Mouse (Mus musculus) CH12.LX (cell line): Measurements from ENCODE around the gene Celf2. TPM values are rescaled to one million over a fixed set of nuclear protein-coding genes. Genes with fewer than 3 reads are reported as not detected.

Source experiments
- DNase-seq: peaks from one replicate; pipeline ENCODE4 v3.0.0-alpha.2; 2013; ENCODE audit errors: extremely low read depth
- H3K27ac ChIP-seq: 2 replicates; pipeline ENCODE4 v1.5.1; 2012; ENCODE audit warnings: low read depth, mild to moderate bottlenecking, control low read depth, moderate library complexity; ENCODE audit not compliant: insufficient read depth
- H3K27me3 ChIP-seq: replicated peaks from 2 replicates; pipeline ENCODE3; 2012; ENCODE audit warnings: inconsistent platforms
- H3K36me3 ChIP-seq, 2 experiments: replicated peaks in 1 of 2; 2 replicates each; pipeline versions ENCODE3 to v1.6.1; 2012; ENCODE audit warnings: inconsistent platforms in 1 of 2, low read length in 1 of 2, mild to moderate bottlenecking in 1 of 2, mixed read lengths in 1 of 2, moderate library complexity in 1 of 2; ENCODE audit not compliant: control insufficient read depth in 1 of 2, insufficient read depth in 1 of 2
- H3K4me1 ChIP-seq, 2 experiments: 2 replicates each; pipeline ENCODE4 v1.6.1; 2012; ENCODE audit warnings: inconsistent platforms in 1 of 2, moderate library complexity in 1 of 2; ENCODE audit not compliant: insufficient read depth in 2 of 2, control insufficient read depth in 1 of 2
- H3K4me2 ChIP-seq: 2 replicates; pipeline ENCODE4 v1.6.1; 2012; ENCODE audit warnings: low read depth, mild to moderate bottlenecking, control low read depth; ENCODE audit not compliant: poor library complexity, insufficient read depth, severe bottlenecking
- H3K4me3 ChIP-seq, 3 experiments: fragments of 150-350 bp in 1 of 3; sonication (generic) in 1 of 3; replicated peaks in 1 of 3; 2 replicates each; pipeline versions ENCODE3 to v1.5.1; 2011 to 2012; ENCODE audit warnings: low read depth in 2 of 3, low read length in 2 of 3, mild to moderate bottlenecking in 2 of 3, moderate library complexity in 2 of 3, control low read depth in 1 of 3, improper control_type of control experiment in 1 of 3, inconsistent platforms in 1 of 3, mixed read lengths in 1 of 3; ENCODE audit not compliant: poor library complexity in 1 of 3
- H3K79me2 ChIP-seq: replicated peaks from 2 replicates; pipeline ENCODE4 v1.6.1; 2012; ENCODE audit warnings: mild to moderate bottlenecking, moderate library complexity; ENCODE audit not compliant: control insufficient read depth, poor library complexity, insufficient read depth, severe bottlenecking; ENCODE audit errors: extremely low read depth
- H3K9ac ChIP-seq: 2 replicates; pipeline ENCODE4 v1.6.1; 2012; ENCODE audit warnings: low read depth, mild to moderate bottlenecking, control low read depth, moderate library complexity; ENCODE audit not compliant: insufficient read depth
- H3K9me3 ChIP-seq: replicated peaks from 2 replicates; pipeline ENCODE3; 2012; ENCODE audit warnings: low read length, inconsistent platforms, mixed read lengths
- BHLHE40 ChIP-seq: IDR thresholded peaks from 2 replicates; pipeline ENCODE4 v1.6.1; 2011; ENCODE audit warnings: mild to moderate bottlenecking, low read depth, low read length, improper control_type of control experiment
- CHD1 ChIP-seq: IDR thresholded peaks from 2 replicates; pipeline ENCODE4 v1.6.1; 2012; ENCODE audit warnings: low read depth, low read length, improper control_type of control experiment, inconsistent platforms
- CHD2 ChIP-seq: IDR thresholded peaks from 2 replicates; pipeline ENCODE4 v1.6.1; 2011; ENCODE audit warnings: low read length, improper control_type of control experiment
- CTCF ChIP-seq, 2 experiments: IDR thresholded peaks in 1 of 2; conservative IDR thresholded peaks in 1 of 2; 2 replicates each; pipeline ENCODE4 v1.5.1; 2011 to 2012; ENCODE audit warnings: low read depth in 2 of 2, low read length in 2 of 2, improper control_type of control experiment in 1 of 2, inconsistent platforms in 1 of 2, mild to moderate bottlenecking in 1 of 2, moderate library complexity in 1 of 2
- IRF4 ChIP-seq: IDR thresholded peaks from 2 replicates; pipeline ENCODE4 v1.6.1; 2014; ENCODE audit warnings: low read depth, mild to moderate bottlenecking, inconsistent platforms, low read length, improper control_type of control experiment
- JUND ChIP-seq: conservative IDR thresholded peaks from 2 replicates; pipeline ENCODE4 v1.6.1; 2011; ENCODE audit warnings: low read depth, low read length, improper control_type of control experiment
- KAT2A ChIP-seq: IDR thresholded peaks from 2 replicates; pipeline ENCODE4 v1.6.1; 2012; ENCODE audit warnings: low read length, improper control_type of control experiment, inconsistent platforms; ENCODE audit not compliant: insufficient replicate concordance
- MAFK ChIP-seq: IDR thresholded peaks from 2 replicates; pipeline ENCODE4 v1.6.1; 2011; ENCODE audit warnings: low read length, improper control_type of control experiment; ENCODE audit not compliant: insufficient replicate concordance
- MAZ ChIP-seq: IDR thresholded peaks from 2 replicates; pipeline ENCODE4 v1.6.1; 2012; ENCODE audit warnings: low read depth, mild to moderate bottlenecking, inconsistent platforms, low read length, improper control_type of control experiment, moderate library complexity
- MXI1 ChIP-seq: IDR thresholded peaks from 2 replicates; pipeline ENCODE4 v1.6.1; 2011; ENCODE audit warnings: mild to moderate bottlenecking, low read depth, low read length, improper control_type of control experiment
- NELFE ChIP-seq: IDR thresholded peaks from 2 replicates; pipeline ENCODE4 v1.6.1; 2011; ENCODE audit warnings: low read depth, low read length, improper control_type of control experiment
- PAX5 ChIP-seq: IDR thresholded peaks from 2 replicates; pipeline ENCODE4 v1.6.1; 2012; ENCODE audit warnings: low read length, inconsistent platforms, mixed read lengths
- POLR2A ChIP-seq: IDR thresholded peaks from 2 replicates; pipeline ENCODE4 v1.6.1; 2011; ENCODE audit warnings: low read depth, mild to moderate bottlenecking, improper control_type of control experiment, low read length
- POLR2AphosphoS2 ChIP-seq: IDR thresholded peaks from 2 replicates; pipeline ENCODE4 v1.6.1; 2011; ENCODE audit warnings: low read depth, low read length, improper control_type of control experiment
- RAD21 ChIP-seq: IDR thresholded peaks from 2 replicates; pipeline ENCODE4 v1.6.1; 2011; ENCODE audit warnings: low read depth, mild to moderate bottlenecking, low read length, improper control_type of control experiment, moderate library complexity
- RCOR1 ChIP-seq: conservative IDR thresholded peaks from 2 replicates; pipeline ENCODE4 v1.6.1; 2012; ENCODE audit warnings: low read depth, mild to moderate bottlenecking, inconsistent platforms, low read length, improper control_type of control experiment
- SIN3A ChIP-seq: IDR thresholded peaks from 2 replicates; pipeline ENCODE4 v1.6.1; 2012; ENCODE audit warnings: low read length, improper control_type of control experiment, inconsistent platforms
- SMC3 ChIP-seq: IDR thresholded peaks from 2 replicates; pipeline ENCODE4 v1.6.1; 2011; ENCODE audit warnings: low read depth, low read length, improper control_type of control experiment
- TCF12 ChIP-seq: IDR thresholded peaks from 2 replicates; pipeline ENCODE4 v1.6.1; 2014; ENCODE audit warnings: low read depth, mild to moderate bottlenecking, inconsistent platforms, low read length, improper control_type of control experiment
- UBTF ChIP-seq: IDR thresholded peaks from 2 replicates; pipeline ENCODE4 v1.6.1; 2012; ENCODE audit warnings: low read depth, mild to moderate bottlenecking, inconsistent platforms, low read length, improper control_type of control experiment, moderate library complexity
- USF1 ChIP-seq: IDR thresholded peaks from 2 replicates; pipeline ENCODE4 v1.6.1; 2014; ENCODE audit warnings: low read depth, mild to moderate bottlenecking, inconsistent platforms, low read length, improper control_type of control experiment
- ZKSCAN1 ChIP-seq: IDR thresholded peaks from 2 replicates; pipeline ENCODE4 v1.6.1; 2012; ENCODE audit warnings: low read depth, inconsistent platforms, low read length, improper control_type of control experiment, borderline replicate concordance
- ZMIZ1 ChIP-seq: IDR thresholded peaks from 2 replicates; pipeline ENCODE4 v1.6.1; 2012; ENCODE audit warnings: low read depth, mild to moderate bottlenecking, inconsistent platforms, low read length, improper control_type of control experiment
- ZNF384 ChIP-seq: IDR thresholded peaks from 2 replicates; pipeline ENCODE4 v1.6.1; 2012; ENCODE audit warnings: low read depth, low read length, improper control_type of control experiment, inconsistent platforms
- dilution Hi-C: fragments of 300-500 bp; cut with MboI; formaldehyde crosslinking; loops from 2 replicates; pipeline ENCODE4 v1.14.3; 2020; ENCODE audit warnings: low sequenced_read_pairs; ENCODE audit not compliant: extremely low pct_unique_long_range_greater_than_20kb, extremely low pct_ligation_motif_present
- in situ Hi-C: fragments of 300-500 bp; cut with MboI; formaldehyde crosslinking; loops from 3 replicates; pipeline ENCODE4 v1.14.3; 2019; ENCODE audit warnings: low sequenced_read_pairs, low pct_ligation_motif_present, low pct_unique_long_range_greater_than_20kb, mixed read lengths
- polyA plus RNA-seq: library from polyadenylated mRNA; unstranded; fragments of >175 nt; gene quantifications from 2 replicates; pipeline ENCODE4 v1.2.1, GENCODE M21; 2012; ENCODE audit warnings: low read depth; ENCODE audit not compliant: insufficient read length
- total RNA-seq, 2 experiments: library from RNA; depleted of rRNA; stranded (reverse); fragments of 300-350 nt in 1 of 2; fragments of >200 nt in 1 of 2; gene quantifications; 2 replicates each; pipeline ENCODE4 v1.2.3; 2012 to 2014

The Celf2 gene
- total and polyA plus RNA-seq, 3 experiments = 51.0 to 143 (median 103) TPM

DNA sequence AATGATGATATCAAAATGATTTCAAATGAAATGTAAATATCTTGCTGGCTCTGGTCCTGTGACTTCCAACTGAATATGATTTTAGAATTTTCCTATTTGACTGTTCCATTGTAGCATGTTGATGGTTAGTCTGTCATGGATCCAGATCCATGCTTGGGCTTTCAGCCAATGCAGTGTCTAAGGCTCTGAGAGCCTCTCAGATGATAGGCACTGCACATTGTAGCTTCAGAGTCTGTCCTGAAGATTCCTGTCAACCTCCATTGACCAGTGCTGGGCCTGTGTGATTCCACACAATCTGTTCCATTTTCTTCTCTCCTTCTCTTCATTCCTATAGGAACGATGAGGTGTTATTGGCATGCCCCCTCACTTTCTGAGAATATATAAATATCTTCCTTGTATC, 478.0 kb downstream of the Celf2 start:
- in situ Hi-C loops = no loop called here
- H3K27ac ChIP-seq = no peak overlapping the region
- H3K79me2 ChIP-seq = no peaks in the 10 kb centered on the region
- H3K4me2 ChIP-seq = no peak overlapping the region
- no peak for DNase-seq
- no peak overlapping the region for H3K4me3 ChIP-seq
- H3K9ac ChIP-seq = no peak overlapping the region
- dilution Hi-C loops = no loop called here
- H3K4me1 ChIP-seq = no peaks in the 10 kb centered on the region
- H3K27me3 ChIP-seq = no peaks in the 10 kb centered on the region
- no peaks in the 10 kb centered on the region for H3K36me3 ChIP-seq
- H3K9me3 ChIP-seq = no peaks in the 10 kb centered on the region
- TF ChIP-seq IRF4 (no peak), UBTF (no peak), ZMIZ1 (no peak), RCOR1 (no peak), POLR2AphosphoS2 (no peak), BHLHE40 (no peak), TCF12 (no peak), NELFE (no peak)

- peaks cover 4% of the 10 kb centered on the region for H3K9me3 ChIP-seq
- H3K4me1 ChIP-seq = no peaks in the 10 kb centered on the region
- H3K79me2 ChIP-seq = no peaks in the 10 kb centered on the region
- no peaks in the 10 kb centered on the region for H3K36me3 ChIP-seq
- DNase-seq = no peak
- dilution Hi-C loops (no loop called here), in situ Hi-C loops (no loop called here)
- H3K27ac ChIP-seq = no peak overlapping the region
- H3K4me2 ChIP-seq = no peak overlapping the region
- H3K27me3 ChIP-seq = no peaks in the 10 kb centered on the region
- no peak overlapping the region for H3K9ac ChIP-seq
- TF ChIP-seq MAZ (no peak), SIN3A (no peak), POLR2AphosphoS2 (no peak), POLR2A (no peak), MAFK (no peak)
- TF ChIP-seq, all 38 proteins: peak for 0
- no peak overlapping the region for H3K4me3 ChIP-seq
Measured at GRCm38 (mm10) chr2:7026737-7027136, 482.6 kb downstream of the Celf2 start.

DNA sequence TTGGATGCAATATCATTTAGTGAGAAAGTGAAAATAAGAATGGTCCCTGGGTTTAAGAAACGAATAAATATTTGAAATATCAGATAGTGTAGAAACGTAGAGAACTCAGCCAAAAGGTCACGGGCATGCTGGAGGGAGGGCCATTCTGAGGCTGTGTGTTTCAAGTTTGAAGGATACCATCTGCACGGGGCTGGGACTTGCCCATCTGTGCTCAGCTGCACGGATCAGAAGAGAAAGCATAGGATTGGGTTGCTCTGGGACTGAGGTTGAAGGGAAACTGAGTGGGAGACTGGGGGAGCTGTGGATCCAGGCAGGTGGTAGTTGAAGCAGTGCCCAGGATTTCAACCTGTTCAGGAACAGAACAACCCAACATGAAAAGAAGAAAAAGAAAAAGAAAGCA, 483.8 kb downstream of the Celf2 start:
- Histone ChIP-seq H3K9me3 (peaks cover 4% of the 10 kb centered on the region), H3K4me1 (no peaks in the 10 kb centered on the region), H3K27me3 (no peaks in the 10 kb centered on the region), H3K36me3 (no peaks in the 10 kb centered on the region), H3K4me2 (no peak overlapping the region), H3K9ac (no peak overlapping the region), H3K79me2 (no peaks in the 10 kb centered on the region), H3K4me3 (no peak overlapping the region), H3K27ac (no peak overlapping the region)
- dilution Hi-C loops = no loop called here
- in situ Hi-C loops = no loop called here
- no peak for DNase-seq
- TF ChIP-seq ZMIZ1 = no peak
- TF ChIP-seq TCF12 = no peak
- no peak for TF ChIP-seq RCOR1
- no peak for TF ChIP-seq MAZ
- TF ChIP-seq KAT2A = no peak
- no peak for TF ChIP-seq CHD1
- TF ChIP-seq ZKSCAN1 = no peak
- no peak for TF ChIP-seq ZNF384
- no peak for TF ChIP-seq MXI1
- TF ChIP-seq PAX5 = no peak
- TF ChIP-seq MAFK = no peak
- TF ChIP-seq CHD2 = no peak
- TF ChIP-seq SMC3 = no peak
- TF ChIP-seq CTCF (conservative IDR thresholded peaks at IDR 0.05 in 1 of 2, IDR thresholded peaks at IDR 0.05 in 1 of 2; ENCODE audit: low read depth in 2 of 2, low read length in 2 of 2) = no peak
- no peak for TF ChIP-seq IRF4
- TF ChIP-seq RAD21 = no peak
- no peak for TF ChIP-seq USF1
- no peak for TF ChIP-seq JUND
